Mouse (Mus musculus) megakaryocyte, embryonic 14.5 days (primary cell): ENCODE results near the gene 4930467E23Rik.
"Not testable (repeated sequence)": the region's sequence is repeated elsewhere in the genome, so short reads cannot be mapped to it uniquely, and the experiment has no call there.

ENCODE experiments used
- FLI1 ChIP-seq: IDR thresholded peaks from 2 replicates; pipeline ENCODE4 v1.6.1; 2012; ENCODE audit warnings: low read length, inconsistent platforms, mixed read lengths
- GATA1 ChIP-seq: IDR thresholded peaks from 3 replicates; pipeline ENCODE4 v1.6.1; 2012; ENCODE audit warnings: mixed read lengths, low read length, inconsistent platforms, borderline replicate concordance

DNA sequence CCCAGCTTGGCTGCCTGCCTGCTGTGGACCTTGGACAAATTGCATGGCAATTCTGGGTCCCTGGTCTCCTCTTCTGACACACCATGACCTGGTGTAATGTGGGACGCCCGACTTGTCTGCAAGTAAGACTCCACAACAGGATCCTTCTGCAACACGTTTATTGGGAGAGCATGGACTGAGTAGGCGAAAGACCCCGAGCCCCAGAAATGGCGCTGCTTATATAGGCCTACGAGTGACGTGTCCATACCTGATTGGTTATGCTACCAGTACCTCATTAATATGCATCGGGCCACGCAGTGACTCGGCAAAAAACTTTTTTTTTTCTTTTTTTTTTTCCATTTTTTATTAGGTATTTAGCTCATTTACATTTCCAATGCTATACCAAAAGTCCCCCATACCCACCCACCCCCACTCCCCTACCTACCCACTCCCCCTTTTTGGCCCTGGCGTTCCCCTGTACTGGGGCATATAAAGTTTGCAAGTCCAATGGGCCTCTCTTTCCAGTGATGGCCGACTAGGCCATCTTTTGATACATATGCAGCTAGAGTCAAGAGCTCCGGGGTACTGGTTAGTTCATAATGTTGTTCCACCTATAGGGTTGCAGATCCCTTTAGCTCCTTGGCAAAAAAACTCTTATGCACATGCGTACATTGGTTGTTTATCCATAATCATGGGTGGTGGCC, 21.5 kb upstream of the 4930467E23Rik start:
- TF ChIP-seq FLI1, GATA1: not testable (repeated sequence)
